Mouse (Mus musculus) midbrain, postnatal 0 days (tissue): ENCODE measurements around the gene Myo18b. TPM values are rescaled to one million over a fixed set of nuclear protein-coding genes. Genes with fewer than 3 reads are reported as not detected.

Experiments
- ATAC-seq: fragments of 200-750 bp; cut with Nextera tagmentation; 2 replicates; pipeline ENCODE4 v1.8.0; 2017; ENCODE audit warnings: moderate number of reproducible peaks, mild to moderate bottlenecking, moderate TSS enrichment, moderate library complexity; ENCODE audit not compliant: low FRiP score
- DNase-seq: peaks from one replicate; pipeline ENCODE4 v3.0.0-alpha.2; 2015; ENCODE audit warnings: low spot score
- H3K27ac ChIP-seq: fragments of 300-500 bp; sonication (generic); 2 replicates; pipeline ENCODE4 v1.5.1; 2014; ENCODE audit warnings: low read depth, mild to moderate bottlenecking, low read length, mixed read lengths
- H3K27me3 ChIP-seq: fragments of 300-500 bp; sonication (generic); 2 replicates; pipeline ENCODE4 v1.6.1; 2014; ENCODE audit warnings: low read length, control low read depth, mixed read lengths; ENCODE audit not compliant: insufficient read depth
- H3K36me3 ChIP-seq: fragments of 300-500 bp; sonication (generic); 2 replicates; pipeline ENCODE4 v1.6.1; 2014; ENCODE audit warnings: low read length, control low read depth, mixed read lengths; ENCODE audit not compliant: insufficient read depth
- H3K4me1 ChIP-seq: fragments of 300-500 bp; sonication (generic); 2 replicates; pipeline ENCODE4 v1.6.1; 2014; ENCODE audit warnings: mild to moderate bottlenecking, control low read depth, antibody characterized with exemption, low read length, mixed read lengths; ENCODE audit not compliant: insufficient read depth
- H3K4me2 ChIP-seq: fragments of 300-500 bp; sonication (generic); 2 replicates; pipeline ENCODE4 v1.6.1; 2014; ENCODE audit warnings: low read depth, mild to moderate bottlenecking, low read length, mixed read lengths; ENCODE audit not compliant: poor library complexity, severe bottlenecking
- H3K4me3 ChIP-seq: fragments of 300-500 bp; sonication (generic); 2 replicates; pipeline ENCODE4 v1.5.1; 2014; ENCODE audit warnings: low read depth, mild to moderate bottlenecking, low read length, moderate library complexity
- H3K9ac ChIP-seq: fragments of 300-500 bp; sonication (generic); replicated peaks from 2 replicates; pipeline ENCODE4 v1.6.1; 2014; ENCODE audit warnings: mild to moderate bottlenecking, low read length, moderate library complexity, mixed read lengths; ENCODE audit not compliant: poor library complexity, severe bottlenecking
- H3K9me3 ChIP-seq: fragments of 300-500 bp; sonication (generic); 2 replicates; pipeline ENCODE4 v1.6.1; 2016; ENCODE audit warnings: low read length, control low read depth
- CTCF ChIP-seq: IDR thresholded peaks from 2 replicates; pipeline ENCODE4 v1.5.1; 2016; ENCODE audit warnings: antibody characterized with exemption, mild to moderate bottlenecking
- WGBS: fragments of 180-500 bp; shearing (Covaris S2); extraction: QIAGEN DNeasy Blood & Tissue Kit; methylation state at CpG from one replicate; pipeline ENCODE4 v1.1.7; 2014; 5-methylcytosine and 5-hydroxymethylcytosine counted together
- polyA plus RNA-seq: library from polyadenylated mRNA; unstranded; fragments of >200 nt; fragmentation: Nextera tagmentation; extraction: Ambion mirVana; gene quantifications from 2 replicates; pipeline ENCODE4 v1.2.1, GENCODE M21; 2015
- total RNA-seq: library from RNA; depleted of rRNA; stranded (reverse); fragments of >200 nt; gene quantifications from 2 replicates; pipeline ENCODE4 v1.2.3, GENCODE M21; 2014

Myo18b gene
- total and polyA plus RNA-seq, 2 experiments from 2014 or later, result 1.3 to 1.9 TPM

DNA sequence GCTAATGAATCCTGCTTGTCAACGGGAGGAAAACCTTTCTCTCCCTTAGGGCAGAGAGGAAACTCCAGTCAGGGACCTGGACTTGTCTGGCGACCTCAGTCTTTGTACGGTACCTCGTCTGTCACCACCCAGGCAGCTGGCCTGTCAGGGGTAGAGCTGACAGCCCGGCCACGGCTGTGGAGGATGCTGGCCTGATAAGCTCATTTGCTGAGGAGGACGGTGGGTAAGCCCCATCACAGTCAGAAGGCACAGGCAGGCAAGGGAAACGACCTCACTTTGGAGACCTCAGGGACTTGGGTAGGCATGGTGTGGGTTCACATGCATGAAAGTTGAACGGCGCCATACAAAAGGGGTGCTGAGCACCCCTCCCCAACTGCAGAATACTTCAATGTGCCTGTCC lies 140.6 kb downstream of the Myo18b start:
- H3K9ac ChIP-seq, result no peak overlapping the region
- WGBS, result 23% methylated on average over 10 of the region's 10 CpGs
- H3K27me3 ChIP-seq, result no peaks in the 10 kb centered on the region
- DNase-seq, result no peak
- no peak overlapping the region for H3K4me3 ChIP-seq
- no peaks in the 10 kb centered on the region for H3K9me3 ChIP-seq
- no peaks in the 10 kb centered on the region for H3K4me1 ChIP-seq
- H3K27ac ChIP-seq, result peak overlapping the region; percentile 55
- peak; percentile 49; the same call in 1 of the 2 replicates for ATAC-seq
- H3K36me3 ChIP-seq, result no peaks in the 10 kb centered on the region
- no peak overlapping the region for H3K4me2 ChIP-seq
- TF ChIP-seq CTCF, result no peak

DNA sequence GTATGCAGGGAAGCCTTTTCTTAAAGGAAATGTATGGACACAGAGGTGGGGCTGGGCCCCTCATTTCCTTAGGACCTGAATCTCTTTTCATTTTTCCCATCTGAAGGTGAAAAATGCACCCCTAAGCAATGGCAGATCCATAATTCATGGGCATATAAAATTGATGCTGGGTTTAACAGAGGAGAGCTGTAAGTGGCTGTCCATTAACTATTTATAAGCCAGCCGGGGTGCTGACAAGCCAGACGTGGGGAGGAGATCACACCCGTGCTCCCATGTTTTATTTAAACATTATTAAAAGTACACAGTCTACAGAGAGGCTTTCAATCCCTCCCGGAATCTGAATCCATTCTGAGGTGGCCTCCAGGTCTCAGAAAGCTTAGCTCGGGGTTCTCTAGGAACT lies 146.5 kb downstream of the Myo18b start:
- H3K4me2 ChIP-seq, result no peak overlapping the region
- H3K4me3 ChIP-seq, result no peak overlapping the region
- H3K9me3 ChIP-seq, result no peaks in the 10 kb centered on the region
- H3K27ac ChIP-seq, result peak overlapping the region; percentile 26; the same call in 1 of the 2 replicates
- H3K36me3 ChIP-seq, result no peaks in the 10 kb centered on the region
- H3K27me3 ChIP-seq, result no peaks in the 10 kb centered on the region
- DNase-seq (no peak), ATAC-seq (no peak)
- WGBS, result 41% methylated on average over 5 of the region's 5 CpGs
- H3K9ac ChIP-seq, result no peak overlapping the region
- peaks cover 12% of the 10 kb centered on the region; the same call in 1 of the 2 replicates for H3K4me1 ChIP-seq
- no peak for TF ChIP-seq CTCF

DNA sequence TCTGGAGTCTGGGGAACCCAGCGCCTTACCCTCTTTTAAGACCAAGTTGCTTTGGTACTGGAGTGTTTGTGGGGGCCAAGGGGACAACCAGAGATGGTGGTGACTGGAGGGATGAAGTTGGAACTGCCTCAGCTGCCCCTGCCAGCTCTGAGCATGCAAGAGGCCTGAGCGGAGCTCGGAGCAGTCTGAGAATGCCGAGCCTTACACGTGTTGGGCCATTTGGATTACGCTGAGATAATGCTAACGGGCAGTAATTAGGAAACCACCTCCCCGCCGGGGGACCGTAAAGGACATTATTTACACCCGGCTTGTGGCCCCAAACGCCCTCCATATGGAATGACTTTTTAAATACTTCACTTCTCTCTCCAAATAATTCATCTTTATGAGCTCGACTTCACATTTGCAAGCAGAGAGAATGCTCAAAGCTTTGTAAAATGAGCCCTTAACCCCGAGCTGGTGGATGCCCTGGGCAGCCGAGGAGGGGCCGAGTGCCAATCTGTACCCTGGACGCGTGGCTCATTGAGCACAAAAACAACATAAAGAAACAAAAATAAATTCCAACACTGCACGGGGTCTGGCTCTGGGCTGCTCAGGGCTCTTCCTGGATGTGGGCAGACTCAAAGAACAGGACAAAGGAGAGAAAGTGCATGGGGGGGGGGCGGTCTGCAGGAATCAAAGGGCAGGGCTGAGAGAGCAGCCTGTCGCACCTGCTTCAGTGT lies 148.0 kb downstream of the Myo18b start:
- Histone ChIP-seq H3K4me2 (no peak overlapping the region), H3K9me3 (no peaks in the 10 kb centered on the region), H3K27ac (peak overlapping the region; percentile 12; the same call in 1 of the 2 replicates), H3K4me3 (no peak overlapping the region), H3K9ac (no peak overlapping the region), H3K36me3 (no peaks in the 10 kb centered on the region), H3K4me1 (peaks cover 12% of the 10 kb centered on the region; the same call in 1 of the 2 replicates), H3K27me3 (no peaks in the 10 kb centered on the region)
- no peak for TF ChIP-seq CTCF
- ATAC-seq (no peak), DNase-seq (peak; percentile 40)
- 21% methylated on average over 21 of the region's 21 CpGs for WGBS

GRCm38 (mm10) chr5:112747306-112747930 lies 148.7 kb downstream of the Myo18b start:
- H3K27me3 ChIP-seq, result no peaks in the 10 kb centered on the region
- WGBS, result 42% methylated on average over 8 of the region's 8 CpGs
- no peak overlapping the region for H3K4me3 ChIP-seq
- no peak for TF ChIP-seq CTCF
- DNase-seq (peak; percentile 32), ATAC-seq (no peak)
- H3K9me3 ChIP-seq, result no peaks in the 10 kb centered on the region
- no peak overlapping the region for H3K4me2 ChIP-seq
- H3K27ac ChIP-seq, result peak overlapping the region; percentile 43; the same call in 1 of the 2 replicates
- peaks cover 12% of the 10 kb centered on the region; the same call in 1 of the 2 replicates for H3K4me1 ChIP-seq
- no peaks in the 10 kb centered on the region for H3K36me3 ChIP-seq
- no peak overlapping the region for H3K9ac ChIP-seq

DNA sequence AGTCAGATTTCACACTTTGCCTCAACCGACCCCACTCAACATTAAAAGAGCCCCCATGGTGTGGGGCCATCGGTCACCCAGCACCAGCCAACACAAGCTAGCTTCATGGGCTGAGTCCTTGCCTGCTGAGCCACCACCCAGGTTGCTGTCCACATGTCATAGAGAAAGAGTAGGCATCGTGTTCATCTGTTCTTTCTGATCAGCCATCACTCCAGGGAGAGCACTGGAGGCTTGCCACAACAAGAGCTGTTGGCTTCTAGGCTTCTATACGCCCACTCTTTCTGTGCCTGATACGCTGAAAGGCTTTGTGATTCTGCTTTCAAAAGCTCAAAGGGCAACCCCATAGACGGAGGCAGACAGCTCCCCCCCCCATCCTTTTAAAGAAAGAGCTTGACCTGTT lies 151.0 kb downstream of the Myo18b start:
- no peak for TF ChIP-seq CTCF
- Histone ChIP-seq H3K27me3 (no peaks in the 10 kb centered on the region), H3K27ac (no peak overlapping the region), H3K4me2 (no peak overlapping the region), H3K9ac (no peak overlapping the region), H3K4me1 (peaks cover 12% of the 10 kb centered on the region; the same call in 1 of the 2 replicates), H3K9me3 (no peaks in the 10 kb centered on the region), H3K4me3 (no peak overlapping the region), H3K36me3 (no peaks in the 10 kb centered on the region)
- ATAC-seq (no peak), DNase-seq (peak; percentile 48)
- 66% methylated on average over 6 of the region's 6 CpGs for whole genome bisulfite sequencing

DNA sequence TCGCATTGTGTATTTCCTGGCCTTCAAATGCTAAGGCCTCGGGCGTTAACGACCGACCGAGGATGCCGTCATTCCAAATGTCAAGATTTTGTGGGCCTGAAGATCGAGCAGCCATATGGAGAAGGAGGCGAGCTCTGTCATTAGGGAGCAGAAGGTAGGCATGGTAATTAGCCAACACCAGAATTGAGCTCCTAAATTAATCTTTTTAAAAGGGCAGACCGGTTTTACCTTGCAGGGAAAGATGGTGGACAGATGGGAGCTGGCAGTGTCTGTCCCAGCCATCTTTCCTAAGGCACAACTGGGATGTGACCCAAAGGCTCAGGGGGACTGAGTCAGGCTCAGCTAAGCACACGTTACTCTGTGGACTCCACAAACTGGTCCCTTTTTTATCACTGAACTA lies 151.6 kb downstream of the Myo18b start:
- DNase-seq, result peak; percentile 26
- Histone ChIP-seq H3K36me3 (no peaks in the 10 kb centered on the region), H3K4me3 (no peak overlapping the region), H3K9me3 (no peaks in the 10 kb centered on the region), H3K4me2 (no peak overlapping the region), H3K9ac (no peak overlapping the region), H3K27ac (no peak overlapping the region), H3K4me1 (peaks cover 12% of the 10 kb centered on the region; the same call in 1 of the 2 replicates), H3K27me3 (no peaks in the 10 kb centered on the region)
- ATAC-seq, result no peak
- no peak for TF ChIP-seq CTCF
- WGBS, result 79% methylated on average over 11 of the region's 11 CpGs
